Mouse (Mus musculus): ENCODE results near the gene Zfp663.

DNA sequence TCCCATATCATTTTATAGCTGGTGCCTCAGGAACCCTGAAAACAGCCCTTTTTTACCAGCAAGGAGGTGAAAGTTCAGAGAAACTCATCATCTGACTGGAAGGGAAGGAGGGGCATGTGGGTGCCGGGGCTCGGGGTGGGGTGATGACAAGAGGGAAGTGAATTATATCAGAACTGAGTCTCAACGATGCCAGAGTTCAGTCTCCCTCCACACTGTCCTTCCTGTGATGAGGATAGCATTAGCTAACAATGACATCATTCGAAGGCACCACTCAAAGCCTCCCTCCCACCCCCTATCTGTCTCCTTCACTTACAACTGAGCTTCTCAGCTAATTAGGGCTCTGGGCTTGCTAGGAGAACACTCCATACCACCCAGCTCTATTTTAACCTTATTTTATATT lies 49.0 kb downstream of the Zfp663 start:
- TF ChIP-seq POLR2A (IDR thresholded peaks at IDR 0.05; ENCODE audit: borderline replicate concordance, insufficient read depth, low read length) = no peak
- no peak for TF ChIP-seq CTCF (IDR thresholded peaks at IDR 0.05; ENCODE audit: borderline replicate concordance, insufficient read depth, low read depth, low read length)
